Mouse (Mus musculus): Measurements from ENCODE around the gene Tenm1.

DNA sequence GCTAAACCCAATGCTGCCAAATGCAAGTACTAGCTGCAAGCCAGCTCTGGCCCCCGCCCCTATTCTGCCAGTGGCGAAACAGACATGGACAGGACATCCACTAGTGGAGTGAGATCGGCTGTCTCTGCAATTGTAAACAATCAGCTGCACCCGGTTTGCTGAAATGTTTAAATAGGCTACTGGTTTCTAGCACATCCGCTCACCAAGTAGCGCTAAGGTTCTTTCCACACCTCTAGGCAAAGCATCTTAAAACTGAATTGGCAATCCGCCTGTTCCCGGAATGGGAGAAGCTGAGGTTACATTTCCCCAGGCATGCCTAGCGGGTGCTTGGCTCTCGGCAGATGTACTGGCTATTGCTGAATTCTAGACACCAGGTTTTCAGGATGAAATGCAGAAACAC, 1.8 kb downstream of the Tenm1 start:
- TF ChIP-seq EP300 (IDR thresholded peaks at IDR 0.05; ENCODE audit: low read depth) (no peak), CTCF (IDR thresholded peaks at IDR 0.05; ENCODE audit: low read depth) (no peak)
